ENCODE assay signal across 8 mouse cellular contexts in the genomic region with DNA sequence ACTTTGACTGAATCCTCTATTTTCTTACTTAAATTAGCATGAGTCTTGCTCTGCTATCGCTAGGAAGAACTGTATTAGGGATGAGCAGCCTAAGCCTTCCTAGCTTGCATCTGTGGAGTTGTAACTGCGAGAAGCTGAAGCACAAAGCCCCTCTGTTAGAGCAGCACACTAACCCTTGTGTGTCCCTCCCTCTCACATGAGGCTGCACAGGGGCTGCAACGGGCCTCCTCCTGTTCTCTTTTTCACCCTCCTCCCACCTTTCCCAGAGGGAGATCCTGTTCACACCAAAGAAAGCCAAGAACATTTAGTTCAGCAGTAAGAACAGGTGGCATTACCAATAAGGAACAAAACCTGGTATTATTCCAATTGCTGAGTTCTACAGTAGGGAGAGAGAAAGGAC. TPM values are rescaled to one million over a fixed set of nuclear protein-coding genes. Genes with fewer than 3 reads are reported as not detected.
DNase-seq lines count a peak whose midpoint lies in the region; ATAC-seq and TF ChIP-seq lines count a peak whose summit lies in the region.

No protein-coding gene starts in this region.

- no peaks in the 10 kb centered on the region for H3K27me3 ChIP-seq in forebrain, postnatal 0 days (ENCODE audit: insufficient read depth, low read length)

- no peak for DNase-seq in cerebellum, postnatal 4 days (ENCODE audit: low spot score in 2 of 2)
- peak; percentile 21 for DNase-seq in cerebellum, adult 11 months
- peak; percentile 17 for DNase-seq in forebrain, postnatal 0 days
- DNase-seq in left cerebral cortex, adult 9 months (ENCODE audit: low spot score in 2 of 2): peak; percentile 55 to 80
- no peak for DNase-seq in spleen, postnatal 4 days (ENCODE audit: low spot score in 2 of 2)
- DNase-seq in natural killer cell, adult 2 months (ENCODE audit: low spot score in 2 of 2): no peak
- no peak for DNase-seq in urinary bladder, adult 2 months (ENCODE audit: low spot score)

- H3K9me3 ChIP-seq in forebrain, postnatal 0 days (ENCODE audit: low read length): no peaks in the 10 kb centered on the region

- no peaks in the 10 kb centered on the region for H3K36me3 ChIP-seq in forebrain, postnatal 0 days (ENCODE audit: insufficient read depth)

- H3K4me1 ChIP-seq in forebrain, postnatal 0 days (ENCODE audit: insufficient read depth): no peaks in the 10 kb centered on the region

- H3K9ac ChIP-seq in forebrain, postnatal 0 days: no peak overlapping the region

- H3K27ac ChIP-seq in forebrain, postnatal 0 days (ENCODE audit: low read depth, low read length): peak overlapping the region; percentile 42; the same call in 1 of the 2 replicates

- WGBS in forebrain, postnatal 0 days: 6% methylated on average over 3 of the region's 3 CpGs

- ATAC-seq in cerebellum, adult (ENCODE audit: insufficient number of reproducible peaks, low FRiP score, low TSS enrichment): peak; percentile 56; the same call in 1 of the 2 replicates
- peak; percentile 84 for ATAC-seq in forebrain, postnatal 0 days

- H3K4me3 ChIP-seq in forebrain, postnatal 0 days (ENCODE audit: low read depth, low read length): no peak overlapping the region

- TF ChIP-seq CTCF in forebrain, postnatal 0 days (IDR thresholded peaks at IDR 0.05; ENCODE audit: low read depth): no peak

- no peak overlapping the region for H3K4me2 ChIP-seq in forebrain, postnatal 0 days (ENCODE audit: low read depth)

RNA-seq across cellular contexts. Expression of a gene that starts 45.1 kb away (rescaled TPM):
- 20.5 and 28.9 TPM in 2 replicates for total RNA-seq in forebrain, postnatal 0 days (2014; rRNA removed)
- 3.0 and 4.8 TPM in 2 replicates for polyA plus RNA-seq in forebrain, postnatal 0 days (2015; fragmentation: Nextera tagmentation; extraction: Ambion mirVana)
- 16.0 and 16.9 TPM in 2 replicates for polyA plus RNA-seq in urinary bladder, adult 2 months (2012; rRNA removed)

RNA-seq across cellular contexts. Expression of a gene that starts 49.4 kb away (rescaled TPM):
- total RNA-seq in forebrain, postnatal 0 days (2014; rRNA removed): 172 and 194 TPM in 2 replicates
- 83.5 and 103 TPM in 2 replicates for polyA plus RNA-seq in forebrain, postnatal 0 days (2015; fragmentation: Nextera tagmentation; extraction: Ambion mirVana)
- 53.9 and 62.1 TPM in 2 replicates for polyA plus RNA-seq in urinary bladder, adult 2 months (2012; rRNA removed)

Comparison
In these comparisons a context has a peak if more than half of its experiments do, and no peak if none do; other contexts are left out.
1. DNase-seq: peak in cerebellum, adult 11 months (single experiment), forebrain, postnatal 0 days (single experiment) and left cerebral cortex, adult 9 months (2 of 2); none in cerebellum, postnatal 4 days (0 of 2), spleen, postnatal 4 days (0 of 2), natural killer cell, adult 2 months (0 of 2) and urinary bladder, adult 2 months (single experiment).